Mouse (Mus musculus) frontal cortex, postnatal 25 days (tissue): ENCODE data around the gene Coq5.
A peak's percentile ranks its signal among the peaks of the same experiment; 100 is the strongest.

Source experiments
- DNase-seq, 2 experiments: peaks; one replicate each; pipeline ENCODE4 v3.0.0; 2022; ENCODE audit warnings: low spot score in 2 of 2

Gene Coq5

GRCm38 (mm10) chr5:115312354-115312753 lies 32.9 kb downstream of the Coq5 start:
- no peak for DNase-seq

- no peak for DNase-seq
These were observed 33.6 kb downstream of the Coq5 start for GRCm38 (mm10) chr5:115312816-115313667.

- no peak for DNase-seq
These were observed 34.1 kb downstream of the Coq5 start for GRCm38 (mm10) chr5:115313668-115313943.

GRCm38 (mm10) chr5:115316968-115317644 lies 37.6 kb downstream of the Coq5 start:
- DNase-seq: no peak

- DNase-seq: no peak
These were observed 38.3 kb downstream of the Coq5 start for GRCm38 (mm10) chr5:115317645-115318328.

- DNase-seq: peak; percentile 62 to 70
These were observed 39.8 kb downstream of the Coq5 start for GRCm38 (mm10) chr5:115319004-115319940.

- DNase-seq: no peak
These were observed 46.9 kb downstream of the Coq5 start for GRCm38 (mm10) chr5:115326256-115326831.

- DNase-seq: peak; percentile 86 to 90
These were observed 47.6 kb downstream of the Coq5 start, which contains the start of gene Srsf9 for GRCm38 (mm10) chr5:115326875-115327609. Srsf9 (plus strand) TSS chr5:115327177.

GRCm38 (mm10) chr5:115327610-115328548 lies 48.4 kb downstream of the Coq5 start:
- DNase-seq: peak in 1 of 2 experiments; percentile 40

- DNase-seq: no peak
These were observed 51.5 kb downstream of the Coq5 start for GRCm38 (mm10) chr5:115330955-115331354.

GRCm38 (mm10) chr5:115333626-115334025 lies 54.2 kb downstream of the Coq5 start:
- no peak for DNase-seq

GRCm38 (mm10) chr5:115340007-115340406 lies 60.5 kb downstream of the Coq5 start:
- DNase-seq: no peak

- DNase-seq: peak; percentile 74 to 83
These were observed 61.3 kb downstream of the Coq5 start, which contains the start of the genes Gatc and Triap1 for GRCm38 (mm10) chr5:115340577-115341313. Gatc (minus strand) TSS chr5:115341178. Triap1 (plus strand) TSS chr5:115341225.

- no peak for DNase-seq
These were observed 62.1 kb downstream of the Coq5 start for GRCm38 (mm10) chr5:115341314-115342165.
